Mouse (Mus musculus) lung, postnatal 4 days (tissue): ENCODE measurements at regions not wholly inside any gene's neighbourhood (a gene's known extent, or its start where the extent isn't known, plus 50 kb on each side); places are given as distances from the start of the nearest gene placed in this dataset.

Source experiments
- DNase-seq, 2 experiments: peaks; one replicate each; pipeline ENCODE4 v3.0.0; 2021

DNA sequence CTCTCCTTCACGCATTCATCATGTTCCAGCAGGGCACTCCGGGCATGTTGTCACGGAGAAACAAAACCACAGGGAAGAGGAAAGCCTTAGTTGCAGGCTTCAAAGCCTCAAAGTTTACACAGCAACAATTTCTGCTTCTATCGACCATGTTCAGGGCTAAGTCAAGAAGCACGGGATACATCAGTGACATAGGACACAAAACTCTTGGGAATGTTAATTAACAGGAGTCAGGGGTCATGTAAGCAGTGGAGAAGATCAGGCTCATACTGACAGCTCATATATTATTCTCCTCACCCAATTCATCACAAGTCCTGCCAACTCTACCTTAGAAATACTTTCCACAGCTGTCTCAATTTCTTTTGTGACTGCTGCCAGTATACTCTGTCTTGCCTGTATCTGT, 133.0 kb upstream of the Btbd3 start:
- DNase-seq: no peak

DNA sequence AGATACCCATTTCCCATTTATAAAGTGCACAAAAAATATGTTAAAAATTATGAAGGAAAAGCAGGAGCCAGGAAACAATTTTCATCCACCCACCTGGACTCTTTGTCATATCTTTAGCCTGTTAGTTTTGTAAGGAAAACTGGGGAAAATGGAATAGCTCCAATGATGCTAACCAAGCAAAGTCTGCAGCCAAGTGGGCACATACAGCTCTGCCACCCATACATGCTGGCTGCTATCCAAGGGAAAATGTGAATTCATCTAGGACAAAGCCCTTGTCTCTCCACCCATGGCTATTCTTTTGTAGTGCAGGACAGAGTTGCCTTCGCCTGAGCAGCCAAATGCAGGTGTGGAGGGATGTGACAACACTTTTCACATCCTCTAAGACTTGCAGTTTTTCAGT, 135.5 kb upstream of the Btbd3 start:
- DNase-seq: no peak

DNA sequence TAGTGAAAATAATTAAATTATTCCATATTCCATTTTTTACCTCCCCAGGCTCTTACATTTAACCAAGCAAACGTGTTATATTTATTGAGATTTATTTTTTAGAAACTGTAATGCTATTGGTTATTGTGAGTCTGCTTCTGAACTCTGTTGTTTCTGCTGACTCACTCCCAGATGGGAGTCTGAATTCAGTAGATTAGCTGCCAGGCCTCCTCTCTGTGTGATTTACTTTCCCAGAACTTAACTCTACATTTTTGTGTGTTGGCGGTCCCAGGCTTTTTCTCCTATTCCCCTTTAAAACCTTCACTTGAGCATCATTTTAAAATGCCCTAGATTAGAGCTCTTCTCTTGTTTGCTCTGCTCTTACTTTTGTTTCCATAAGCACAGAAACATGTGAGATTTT, 136.2 kb upstream of the Btbd3 start:
- DNase-seq: no peak

DNA sequence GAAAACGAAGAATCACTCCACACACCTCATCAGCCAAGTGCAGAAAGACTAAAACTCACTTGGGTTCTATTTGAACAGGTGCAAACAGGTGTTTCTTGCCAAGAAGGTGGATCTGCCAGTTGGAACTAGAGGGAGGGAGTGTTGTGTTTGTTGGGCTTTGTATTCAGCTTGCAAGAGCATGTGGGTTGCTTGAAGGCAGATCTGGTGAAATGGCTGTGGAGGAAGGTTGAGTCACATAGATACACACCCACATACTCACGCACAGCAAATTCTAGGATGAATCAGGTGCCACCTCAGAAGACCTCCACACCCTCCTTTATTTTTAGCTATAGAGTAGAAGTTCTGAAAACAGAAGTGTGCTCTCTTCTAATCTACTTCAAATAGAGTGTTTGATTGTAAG, 156.6 kb upstream of the Btbd3 start:
- DNase-seq: no peak

DNA sequence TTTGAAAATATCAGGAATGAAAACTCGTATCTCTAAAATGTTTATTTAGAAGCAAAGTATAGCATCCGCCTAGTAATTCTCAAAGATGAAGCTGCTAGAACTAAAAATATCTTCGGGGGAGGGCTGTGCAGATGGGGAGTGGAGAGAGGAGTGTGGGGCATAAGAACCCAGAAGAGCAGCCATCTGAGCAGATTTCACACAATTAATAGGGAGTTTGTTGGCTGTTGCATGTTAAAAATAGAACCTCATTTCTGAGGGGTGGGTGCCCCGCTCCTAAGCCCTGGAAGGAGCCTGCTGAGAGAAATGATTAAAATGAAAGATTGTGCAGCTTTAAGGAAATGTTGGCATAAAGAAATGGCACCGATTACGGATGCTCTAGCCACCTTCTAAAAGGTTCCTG, 171.0 kb upstream of the Btbd3 start:
- DNase-seq: no peak

DNA sequence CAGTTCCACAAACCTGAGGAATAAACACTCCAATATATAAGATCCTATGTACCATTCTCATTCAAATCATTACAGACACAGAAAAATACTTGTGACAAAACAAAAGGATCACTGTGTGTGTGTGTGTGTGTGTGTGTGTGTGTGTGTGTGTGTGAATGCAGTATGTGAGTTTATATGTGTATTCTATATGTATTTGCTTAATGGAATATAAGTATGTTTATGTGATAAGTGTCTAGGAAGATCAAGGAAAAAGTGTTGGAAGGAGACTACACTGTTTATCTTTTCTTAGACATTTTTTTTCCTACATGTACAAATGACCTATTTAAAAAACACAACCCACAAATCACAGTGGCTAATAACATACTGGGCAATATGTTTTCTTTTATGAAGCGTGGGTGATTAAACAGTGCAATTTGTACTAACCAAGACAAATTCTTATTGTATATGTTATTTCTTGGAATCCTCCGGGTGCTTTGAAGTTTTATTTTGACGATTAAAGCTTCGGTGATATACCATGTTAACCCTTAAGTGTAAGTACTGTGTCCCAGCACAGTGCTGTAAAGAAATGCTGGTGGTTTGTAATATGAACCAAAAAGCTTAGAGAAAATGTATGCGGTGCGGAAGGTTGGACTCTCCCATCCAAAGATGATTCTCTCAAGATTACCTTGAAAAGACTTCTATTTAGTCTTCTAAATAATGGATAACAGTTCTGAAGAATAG, 171.6 kb upstream of the Btbd3 start:
- DNase-seq: no peak

DNA sequence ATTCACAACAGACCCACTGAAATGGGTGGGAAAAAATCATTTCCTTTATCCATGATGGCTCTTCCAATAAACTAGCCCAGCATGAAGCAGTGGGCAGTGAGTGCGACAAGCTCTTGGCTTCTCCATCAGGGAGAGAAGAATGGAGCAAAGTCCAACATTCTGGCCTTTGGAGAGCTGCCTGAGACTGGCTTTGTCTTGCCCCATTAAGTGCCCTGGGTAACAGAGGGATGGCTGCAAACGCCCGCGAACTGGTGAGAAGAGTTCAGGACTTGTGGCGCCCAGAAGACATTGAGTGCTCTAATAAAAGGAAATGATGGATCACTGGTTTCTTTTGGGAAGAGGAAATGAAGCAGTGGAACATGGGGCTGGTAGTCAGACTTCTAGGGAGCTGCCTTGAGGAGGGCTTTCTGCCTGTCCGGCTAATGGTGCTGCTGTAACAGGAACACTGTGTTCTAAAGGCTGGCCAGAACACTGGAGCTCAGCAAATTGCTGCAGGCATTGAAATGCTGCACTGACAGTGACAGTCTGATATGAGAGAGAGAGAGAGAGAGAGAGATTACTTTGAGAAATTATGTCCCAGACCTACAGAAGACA, 182.2 kb upstream of the Btbd3 start:
- DNase-seq: no peak

DNA sequence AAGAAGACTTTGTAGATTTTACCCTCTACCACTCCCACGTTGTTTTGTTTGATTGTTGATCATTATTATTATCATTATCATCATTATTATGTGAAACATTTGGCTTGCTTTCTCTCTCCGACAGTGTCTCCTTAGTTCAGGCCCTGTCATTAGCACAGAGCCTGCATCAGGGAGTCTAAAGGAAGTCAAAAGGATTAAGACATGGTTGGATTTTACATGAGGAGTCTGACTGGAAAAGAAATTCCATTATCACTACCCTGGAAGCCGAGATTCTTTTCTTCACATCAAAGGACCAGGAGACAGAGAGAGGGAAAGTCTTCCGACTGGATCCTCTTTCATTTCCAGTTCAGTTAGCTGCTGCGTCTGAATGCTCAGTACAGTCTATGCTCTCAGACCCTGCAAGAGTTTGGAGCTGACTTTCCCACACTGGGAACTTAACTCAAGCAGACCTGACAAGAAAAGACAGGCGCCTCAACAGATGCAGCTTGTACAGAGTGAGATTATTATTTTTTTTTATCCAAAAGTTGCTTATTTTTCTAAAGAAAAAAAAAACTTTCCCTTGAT, 184.1 kb upstream of the Btbd3 start:
- no peak for DNase-seq

DNA sequence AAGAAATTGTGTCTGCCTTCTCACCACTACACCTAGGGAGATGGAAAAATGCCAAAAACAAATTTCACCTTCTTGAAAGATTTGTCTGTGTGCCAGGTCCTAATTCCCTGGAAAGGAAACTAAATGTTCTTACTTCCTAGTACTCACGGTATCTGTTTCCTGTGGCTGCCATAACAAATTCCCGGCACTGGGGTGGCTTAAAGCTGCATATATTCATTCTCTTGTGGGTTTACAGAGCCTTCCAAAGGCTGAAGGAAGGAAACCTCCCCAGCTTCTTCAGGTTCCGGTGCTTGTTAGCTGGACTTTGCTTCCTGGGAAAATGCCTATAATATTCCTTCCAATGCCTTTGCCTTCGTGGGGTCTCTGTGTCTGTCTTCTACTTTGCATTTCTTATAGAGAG, 203.3 kb upstream of the Btbd3 start:
- DNase-seq: no peak

DNA sequence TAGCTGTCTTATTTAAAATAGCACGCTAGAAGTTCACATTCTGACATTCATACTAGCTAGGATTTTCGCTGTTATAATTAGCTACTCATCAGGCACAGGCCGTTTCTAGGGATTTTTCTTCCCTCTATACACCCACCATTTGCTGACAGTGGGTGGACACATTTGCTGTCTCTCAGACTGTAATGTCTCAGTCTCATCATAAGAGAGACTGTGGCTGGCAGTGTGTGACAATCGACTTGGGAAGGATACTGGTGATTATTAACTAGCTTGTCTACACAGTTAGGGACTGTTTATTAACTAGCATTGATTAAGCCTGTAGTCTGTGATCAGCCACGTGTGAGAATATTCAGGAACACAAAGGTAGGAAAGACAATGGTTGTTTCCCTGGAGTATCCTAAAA, 208.0 kb upstream of the Btbd3 start:
- no peak for DNase-seq

DNA sequence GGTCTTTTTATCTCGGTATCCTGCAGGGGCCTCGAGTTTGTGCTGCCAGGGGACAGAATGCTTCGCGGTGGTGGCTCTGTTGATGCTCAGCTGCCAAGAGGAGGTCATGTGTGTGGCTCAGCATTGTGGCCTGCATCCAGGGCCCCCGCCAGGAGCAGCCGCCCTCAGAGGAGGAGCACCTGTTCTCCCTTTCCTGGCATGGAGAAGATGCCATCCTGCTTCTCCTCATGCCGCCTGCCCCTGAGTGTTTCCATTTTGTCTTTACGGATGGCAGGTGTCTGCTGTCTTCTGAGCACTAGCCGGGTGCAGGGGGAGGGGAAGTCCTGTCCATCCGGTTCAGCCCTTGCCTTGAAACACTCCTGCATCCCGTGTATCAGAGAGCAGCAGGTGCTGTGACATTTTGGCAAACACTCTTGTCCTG, 208.6 kb upstream of the Btbd3 start:
- DNase-seq: peak in 1 of 2 experiments; percentile 26

DNA sequence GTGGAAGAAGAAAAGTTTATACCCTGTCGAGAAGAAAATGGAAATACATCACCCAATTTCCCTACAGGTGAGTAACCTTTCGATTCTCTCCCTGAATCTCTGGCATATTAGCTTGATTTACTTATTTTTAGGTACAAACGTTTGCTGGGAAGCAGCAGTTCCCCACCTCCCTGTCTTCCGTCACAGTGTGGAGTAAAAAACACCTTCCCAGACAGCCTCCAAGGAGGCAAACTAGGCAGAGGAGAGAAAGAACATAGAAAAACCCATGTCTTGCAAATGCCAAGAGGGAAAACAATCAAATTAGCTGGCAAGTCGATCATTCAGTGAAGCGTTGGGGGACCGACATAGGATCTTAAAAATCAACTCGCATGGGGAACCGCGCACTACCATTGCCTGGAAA, 209.0 kb upstream of the Btbd3 start:
- no peak for DNase-seq

DNA sequence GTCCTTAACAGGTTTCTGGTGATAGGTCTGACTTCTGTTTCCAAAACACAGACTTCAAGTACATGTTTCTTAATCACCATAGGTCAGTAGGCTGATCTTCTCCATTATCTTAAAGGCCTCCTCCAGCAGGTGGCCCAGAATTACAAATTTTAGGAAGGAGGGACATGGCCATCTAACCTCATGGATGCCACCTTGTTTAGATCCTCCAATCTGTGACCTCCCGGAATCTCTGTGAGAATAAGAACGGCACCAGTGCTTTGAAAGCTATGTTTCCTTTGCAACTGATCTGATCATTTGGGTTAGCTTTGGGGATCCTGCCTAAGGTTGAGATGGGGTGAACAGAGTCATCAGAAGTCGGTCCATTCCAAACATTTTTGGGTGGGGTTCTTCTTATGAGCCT, 209.4 kb upstream of the Btbd3 start:
- no peak for DNase-seq

DNA sequence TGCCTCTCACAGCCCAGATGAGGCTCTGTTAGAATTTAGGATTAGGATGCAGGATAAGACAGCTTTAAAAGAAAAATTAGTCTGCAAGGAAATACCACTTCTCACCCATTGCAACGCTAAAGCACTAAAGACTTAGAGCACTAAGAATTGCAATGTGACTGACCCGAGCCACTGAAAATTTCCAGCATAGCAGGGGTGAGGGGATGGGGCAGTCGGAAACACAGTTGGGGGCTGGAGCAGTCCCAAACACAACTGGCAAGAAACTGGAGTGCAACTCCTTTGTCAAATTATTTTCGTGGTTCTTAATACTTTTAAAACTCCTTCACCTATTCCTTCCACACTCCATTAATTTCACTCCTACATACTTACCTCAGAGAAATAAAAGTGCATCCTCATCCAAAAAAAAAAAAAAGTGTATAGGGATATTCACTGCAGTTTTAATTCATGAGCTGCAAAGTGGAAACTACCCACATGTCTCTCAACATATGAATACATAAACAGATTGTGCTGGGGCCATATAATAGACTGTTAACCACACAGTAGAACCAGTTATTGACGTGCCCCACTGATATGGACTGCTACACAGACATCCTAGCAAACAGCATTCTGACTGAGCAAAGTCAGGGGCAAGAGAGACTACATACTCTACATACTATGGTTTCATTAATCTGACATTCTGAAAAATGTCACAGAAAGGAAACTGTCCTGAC, 210.3 kb upstream of the Btbd3 start:
- no peak for DNase-seq

DNA sequence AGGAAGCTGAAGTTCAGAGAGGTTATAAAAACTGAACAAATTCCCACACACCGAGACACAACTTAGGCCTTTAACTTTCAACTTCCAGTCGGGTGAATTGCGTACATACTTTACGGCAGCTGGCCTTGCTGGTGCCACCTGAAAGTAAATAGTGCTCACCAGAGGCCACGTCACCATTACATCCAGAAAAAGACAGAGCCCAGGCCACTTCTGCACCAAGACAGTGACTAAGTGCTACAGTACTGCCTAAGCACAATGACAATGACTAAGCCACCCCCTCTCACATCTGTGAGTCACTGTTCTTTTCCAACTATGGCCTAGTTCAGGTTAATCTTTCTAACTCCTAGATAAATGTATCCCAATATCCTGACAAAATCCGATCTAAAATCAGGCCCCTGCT, 215.7 kb upstream of the Btbd3 start:
- DNase-seq: peak in 1 of 2 experiments; percentile 18

DNA sequence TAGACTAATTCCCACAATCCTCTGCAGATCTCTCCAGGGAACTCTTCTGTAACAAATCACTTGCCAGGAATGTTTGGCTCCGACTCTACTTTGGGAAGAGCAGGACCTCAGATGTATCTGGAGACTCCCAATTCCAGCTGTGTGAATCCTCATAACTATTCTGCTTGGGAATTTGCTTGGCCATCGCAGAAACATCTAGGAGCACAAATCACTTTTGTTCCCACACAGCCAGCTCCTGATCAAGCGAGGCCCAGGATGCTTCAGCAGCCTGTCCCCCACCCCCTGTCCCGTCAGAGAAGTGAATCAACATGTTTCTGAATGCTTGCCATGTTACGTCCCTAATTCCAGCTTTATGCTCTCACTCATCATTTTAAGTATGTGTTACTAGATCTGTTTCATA, 216.1 kb upstream of the Btbd3 start:
- DNase-seq: peak; percentile 48 to 79

DNA sequence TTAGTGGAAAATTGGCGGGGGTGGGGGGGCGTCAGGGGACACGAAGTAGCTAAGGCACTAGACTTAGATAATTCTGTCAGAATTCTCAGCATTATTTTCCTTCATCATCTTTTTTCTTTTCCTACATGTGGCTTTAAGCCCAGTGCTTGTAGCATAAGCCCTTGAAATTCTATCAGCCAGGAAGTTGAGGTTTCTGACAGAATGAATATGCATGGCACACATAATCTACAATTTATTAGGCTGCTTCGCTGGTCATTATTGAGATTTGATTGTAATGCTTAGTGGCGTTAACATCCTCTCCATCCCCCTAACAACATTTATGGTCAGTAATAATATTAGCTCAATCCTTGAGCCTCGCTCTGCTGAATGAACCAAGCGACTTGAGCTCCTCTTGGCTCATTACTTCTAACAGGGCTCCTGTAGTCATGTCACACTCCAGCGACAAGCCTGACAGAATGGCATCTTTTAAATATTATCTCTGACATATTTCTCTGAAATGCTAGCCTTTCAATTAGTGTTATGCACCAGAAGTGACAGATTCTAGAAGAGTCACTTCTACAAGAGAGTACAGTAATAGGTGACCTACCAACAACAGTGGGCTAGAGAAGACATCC, 222.1 kb upstream of the Btbd3 start:
- no peak for DNase-seq

DNA sequence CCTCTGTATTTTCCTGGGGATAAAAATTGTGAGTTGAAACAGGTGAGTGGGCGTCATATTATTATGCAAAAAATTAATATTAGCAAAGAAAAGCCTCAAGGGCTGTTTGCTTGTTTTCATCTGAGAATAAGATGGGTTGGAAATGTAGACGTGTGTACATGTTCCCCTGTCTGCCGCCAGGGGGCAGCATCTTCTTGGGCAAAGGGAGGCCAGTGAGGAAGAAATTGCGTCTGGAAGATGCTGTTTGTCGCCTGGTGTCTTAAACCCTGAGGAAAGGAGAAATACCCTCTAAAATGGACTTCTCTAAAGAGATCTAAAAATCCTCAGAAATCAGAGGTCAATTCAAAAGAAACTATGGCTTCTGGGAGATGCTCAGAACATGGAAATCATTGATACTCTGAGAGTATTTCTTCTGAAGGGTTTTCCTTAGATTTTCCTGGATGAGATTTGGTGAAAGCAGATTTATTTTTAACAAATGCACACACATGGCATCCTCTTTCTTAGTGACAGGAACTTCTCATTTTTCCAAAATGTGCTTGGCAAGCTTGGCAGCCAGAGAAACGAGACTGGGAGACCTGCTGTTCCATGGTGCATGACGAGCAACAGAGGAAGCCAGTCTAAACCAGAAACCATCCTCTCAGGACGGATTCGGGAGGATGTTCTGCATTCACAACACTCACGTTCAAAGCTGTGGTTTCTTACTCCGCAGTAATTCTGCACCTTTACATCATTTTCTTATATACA, 222.8 kb upstream of the Btbd3 start:
- DNase-seq: peak; percentile 72 to 80

DNA sequence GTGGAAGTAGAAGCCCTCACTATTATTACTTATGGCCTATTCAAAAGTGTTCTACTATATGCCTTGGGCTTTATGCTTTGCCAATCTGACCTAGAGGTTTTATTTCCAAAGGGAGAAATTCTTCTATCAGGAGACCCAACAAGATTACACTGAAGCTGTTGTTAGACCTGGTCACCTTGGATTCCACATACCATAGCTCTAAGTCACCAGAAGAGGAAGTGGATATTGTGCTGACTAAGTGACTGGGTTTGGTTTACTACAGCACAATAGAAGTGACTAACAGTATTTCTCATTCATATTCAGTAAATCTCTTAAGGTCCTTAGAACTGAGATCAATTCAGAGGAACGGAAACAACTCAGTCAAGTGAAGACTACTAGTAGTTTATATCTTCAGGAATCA, 229.0 kb upstream of the Btbd3 start:
- no peak for DNase-seq

DNA sequence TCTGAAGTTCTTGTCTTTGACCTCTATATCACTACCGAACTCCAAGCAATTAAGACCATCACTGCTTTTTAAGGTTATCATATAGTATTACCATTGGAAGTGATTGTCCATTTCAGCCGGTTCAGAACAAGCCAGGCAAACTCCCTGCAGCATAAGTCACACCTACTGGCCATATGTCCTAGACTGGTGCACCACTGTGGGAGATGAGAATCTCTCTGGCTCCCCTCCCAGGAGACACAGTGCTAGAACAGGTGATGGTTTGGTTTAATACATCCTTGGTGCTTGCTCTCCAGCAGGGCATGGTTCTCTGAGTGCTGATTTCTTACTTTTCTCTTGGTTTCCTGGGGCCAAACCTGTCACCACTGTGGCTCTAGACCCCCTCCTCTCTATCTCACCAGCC, 232.8 kb upstream of the Btbd3 start:
- no peak for DNase-seq

DNA sequence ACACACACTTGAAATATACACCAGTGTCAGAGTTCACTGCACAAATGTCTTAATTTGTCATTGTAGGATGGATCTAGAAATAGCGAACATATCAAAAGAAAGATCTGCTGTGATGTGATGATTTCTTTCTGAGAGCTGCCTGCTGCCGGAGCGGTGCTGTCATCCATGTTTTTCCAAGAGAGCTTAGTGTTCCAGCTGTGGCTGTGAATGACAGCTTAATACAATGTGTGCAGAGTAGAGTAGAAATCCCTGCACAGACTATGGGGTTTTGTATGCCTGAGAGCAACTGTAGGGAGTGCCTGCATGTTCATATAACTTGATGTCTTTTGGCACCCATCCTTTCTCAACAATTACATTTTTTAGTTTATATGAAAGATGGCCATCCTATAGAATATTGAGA, 274.6 kb upstream of the Btbd3 start:
- peak in 1 of 2 experiments; percentile 20 for DNase-seq

DNA sequence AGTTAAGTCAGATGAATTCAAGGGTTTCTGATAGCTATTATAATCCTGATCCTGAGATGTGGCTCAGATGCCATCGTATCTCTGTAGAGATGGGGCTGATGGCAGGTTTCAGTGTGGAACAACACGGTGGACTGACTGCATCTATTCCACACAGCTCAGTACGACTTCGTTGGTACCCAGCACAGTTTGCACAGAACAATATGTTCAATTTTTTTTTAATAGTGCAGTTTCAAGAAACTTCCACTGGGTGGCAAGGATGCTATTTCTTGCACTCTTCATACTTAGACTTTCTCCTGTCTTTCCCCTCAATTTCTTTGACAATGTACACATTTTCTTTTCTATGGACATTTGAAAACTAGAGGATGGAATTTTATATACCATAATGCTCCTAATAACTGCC, 278.6 kb upstream of the Btbd3 start:
- DNase-seq: no peak

DNA sequence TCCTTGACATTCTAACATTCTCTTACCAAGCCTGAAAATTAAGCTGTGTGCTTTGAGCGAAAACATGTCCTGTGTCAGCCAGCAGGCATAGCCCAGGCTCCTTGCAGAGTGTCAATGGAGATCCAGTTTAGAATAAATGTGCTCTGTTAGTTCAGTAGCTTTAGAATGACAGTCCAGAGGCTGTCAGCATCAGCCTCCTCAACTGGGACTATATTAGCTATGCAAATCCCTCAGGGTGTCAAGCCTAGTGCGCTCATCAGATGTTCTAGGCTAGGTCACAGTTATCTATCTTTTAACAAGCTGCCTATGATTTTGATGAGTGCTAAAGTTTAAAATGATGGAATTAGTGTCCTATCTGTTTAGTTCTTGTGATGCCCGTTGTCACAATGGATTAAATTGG, 281.7 kb upstream of the Btbd3 start:
- DNase-seq: no peak
